Mouse (Mus musculus) activated CD4-positive, CD25-positive, alpha-beta regulatory T cell, adult 4 months (primary cell): ENCODE data around the gene Dab2ip. TPM values are rescaled to one million over a fixed set of nuclear protein-coding genes. Genes with fewer than 3 reads are reported as not detected.

ENCODE experiments used
- ATAC-seq: one replicate; pipeline ENCODE4 v1.8.0; 2017
- polyA plus RNA-seq, 2 experiments: library from polyadenylated mRNA; unstranded; fragments of 100-300 nt; shearing (Covaris generic); gene quantifications; one replicate each; pipeline ENCODE4 v1.2.1; 2017

Dab2ip gene
- under 1 TPM; 0.26 to 0.68 TPM for polyA plus RNA-seq

- ATAC-seq = no peak
Measured at GRCm38 (mm10) chr2:35557911-35558825, at the start of gene Dab2ip. Dab2ip (plus strand) TSS chr2:35558266.

- ATAC-seq = no peak
Measured at GRCm38 (mm10) chr2:35508597-35509342, 49.3 kb upstream of the Dab2ip start.

- ATAC-seq = no peak
Measured at GRCm38 (mm10) chr2:35509343-35509667, 48.8 kb upstream of the Dab2ip start.

GRCm38 (mm10) chr2:35509888-35510287 is 48.2 kb upstream of the Dab2ip start:
- ATAC-seq = no peak

GRCm38 (mm10) chr2:35510920-35511319 is 47.1 kb upstream of the Dab2ip start:
- ATAC-seq = no peak

GRCm38 (mm10) chr2:35512226-35512625 is 45.8 kb upstream of the Dab2ip start:
- no peak for ATAC-seq

GRCm38 (mm10) chr2:35514051-35514892 is 43.8 kb upstream of the Dab2ip start:
- ATAC-seq = no peak

- no peak for ATAC-seq
Measured at GRCm38 (mm10) chr2:35526612-35527242, 31.3 kb upstream of the Dab2ip start.

GRCm38 (mm10) chr2:35529086-35529485 is 29.0 kb upstream of the Dab2ip start:
- no peak for ATAC-seq

GRCm38 (mm10) chr2:35529856-35530255 is 28.2 kb upstream of the Dab2ip start:
- no peak for ATAC-seq

- ATAC-seq = no peak
Measured at GRCm38 (mm10) chr2:35530732-35531131, 27.3 kb upstream of the Dab2ip start.

- ATAC-seq = no peak
Measured at GRCm38 (mm10) chr2:35533646-35534045, 24.4 kb upstream of the Dab2ip start.

- peak; percentile 36 for ATAC-seq
Measured at GRCm38 (mm10) chr2:35539276-35539972, 18.6 kb upstream of the Dab2ip start.

GRCm38 (mm10) chr2:35540798-35541197 is 17.3 kb upstream of the Dab2ip start:
- no peak for ATAC-seq

GRCm38 (mm10) chr2:35544717-35545116 is 13.3 kb upstream of the Dab2ip start:
- ATAC-seq = no peak

GRCm38 (mm10) chr2:35545125-35545590 is 12.9 kb upstream of the Dab2ip start:
- no peak for ATAC-seq

- no peak for ATAC-seq
Measured at GRCm38 (mm10) chr2:35546462-35546861, 11.6 kb upstream of the Dab2ip start.

GRCm38 (mm10) chr2:35549191-35549590 is 8.9 kb upstream of the Dab2ip start:
- ATAC-seq = no peak

GRCm38 (mm10) chr2:35550097-35550496 is 8.0 kb upstream of the Dab2ip start:
- ATAC-seq = no peak

GRCm38 (mm10) chr2:35556918-35557486 is 1.1 kb upstream of the Dab2ip start:
- ATAC-seq = no peak
